Mouse (Mus musculus) lung, postnatal 0 days (tissue): Measurements from ENCODE around the gene Flywch1.

Experiments
- CTCF ChIP-seq: IDR thresholded peaks from 2 replicates; pipeline ENCODE4 v1.5.1; 2016; ENCODE audit warnings: antibody characterized with exemption, mild to moderate bottlenecking
- EP300 ChIP-seq: IDR thresholded peaks from 2 replicates; pipeline ENCODE4 v1.6.1; 2016; ENCODE audit warnings: antibody characterized with exemption, mild to moderate bottlenecking, control low read depth

- TF ChIP-seq EP300 (no peak), CTCF (no peak)
Observed at GRCm38 (mm10) chr17:23742941-23743340, 28.5 kb downstream of the Flywch1 start.
